Mouse (Mus musculus): ENCODE data around the gene Fbxw11.

The Fbxw11 gene

GRCm38 (mm10) chr11:32751863-32752594 is 109.5 kb downstream of the Fbxw11 start:
- peak; percentile 14 for DNase-seq (ENCODE audit: low read depth, low spot score)

GRCm38 (mm10) chr11:32752595-32752885 is 110.0 kb downstream of the Fbxw11 start:
- no peak for DNase-seq (ENCODE audit: low read depth, low spot score)

- DNase-seq (ENCODE audit: low read depth, low spot score) = no peak
Observed at GRCm38 (mm10) chr11:32753358-32753757, 110.8 kb downstream of the Fbxw11 start.

- DNase-seq (ENCODE audit: low read depth, low spot score) = peak; percentile 96
Observed at GRCm38 (mm10) chr11:32762773-32763172, 120.2 kb downstream of the Fbxw11 start.

- no peak for DNase-seq (ENCODE audit: low read depth, low spot score)
Observed at GRCm38 (mm10) chr11:32767496-32768230, 125.1 kb downstream of the Fbxw11 start.

- no peak for DNase-seq (ENCODE audit: low read depth, low spot score)
Observed at GRCm38 (mm10) chr11:32768642-32769343, 126.3 kb downstream of the Fbxw11 start.

- DNase-seq (ENCODE audit: low read depth, low spot score) = no peak
Observed at GRCm38 (mm10) chr11:32780747-32781536, 138.4 kb downstream of the Fbxw11 start.

GRCm38 (mm10) chr11:32781633-32782404 is 139.3 kb downstream of the Fbxw11 start:
- no peak for DNase-seq (ENCODE audit: low read depth, low spot score)

- DNase-seq (ENCODE audit: low read depth, low spot score) = peak; percentile 47
Observed at GRCm38 (mm10) chr11:32782724-32783123, 140.2 kb downstream of the Fbxw11 start.

GRCm38 (mm10) chr11:32785591-32786147 is 143.1 kb downstream of the Fbxw11 start:
- DNase-seq (ENCODE audit: low read depth, low spot score) = no peak

- no peak for DNase-seq (ENCODE audit: low read depth, low spot score)
Observed at GRCm38 (mm10) chr11:32786201-32786600, 143.7 kb downstream of the Fbxw11 start.

- DNase-seq (ENCODE audit: low read depth, low spot score) = no peak
Observed at GRCm38 (mm10) chr11:32794759-32795445, 152.4 kb downstream of the Fbxw11 start.

All from 3T3-L1 (cell line).